Mouse (Mus musculus) left cerebral cortex, postnatal 10 days (tissue): ENCODE measurements around the gene Ackr3. TPM values are rescaled to one million over a fixed set of nuclear protein-coding genes. Genes with fewer than 3 reads are reported as not detected.

Source experiments
- DNase-seq, 2 experiments: peaks; one replicate each; pipeline ENCODE4 v3.0.0; 2021 to 2022; ENCODE audit warnings: low spot score in 2 of 2, mixed read lengths in 1 of 2; ENCODE audit errors: extremely low spot score in 1 of 2
- intact Hi-C: fragments of 180-260 bp; cut with DNase I; formaldehyde crosslinking; loops from one replicate; pipeline ENCODE4 v1.15.1; 2025
- total RNA-seq, 2 experiments: library from RNA; stranded (reverse); gene quantifications; 2 replicates each; pipeline ENCODE4 v1.2.3; 2021

Gene Ackr3
- total RNA-seq, 2 experiments from 2014 or later, result 6.9 to 7.9 TPM

DNA sequence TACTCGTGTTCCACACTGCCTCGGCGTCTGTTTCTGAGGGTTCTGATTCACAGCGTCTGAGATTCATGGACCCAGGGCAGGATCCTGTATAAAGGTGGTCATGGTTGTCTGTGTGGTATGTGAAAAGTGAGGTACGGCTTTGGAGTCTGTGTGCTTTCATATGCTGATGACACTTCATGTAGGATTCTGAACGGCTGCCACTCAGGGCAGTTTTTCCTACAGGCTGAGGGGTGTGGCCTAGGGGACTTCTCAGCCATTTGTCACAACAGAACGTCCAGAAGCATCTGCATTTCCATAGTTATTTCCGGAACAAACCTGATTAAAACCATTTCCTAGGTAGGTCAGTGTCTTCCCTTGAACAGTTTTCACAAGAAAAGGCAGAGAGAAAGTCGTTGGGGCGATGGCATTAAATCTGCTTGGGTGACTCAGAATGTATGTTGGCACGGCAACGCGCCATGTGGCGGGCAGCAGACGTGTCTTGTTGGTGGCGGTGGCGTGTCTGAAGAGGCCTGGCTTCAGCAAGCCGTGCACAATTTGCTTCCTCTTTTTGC lies 18.1 kb downstream of the Ackr3 start:
- intact Hi-C loops, result no loop called here
- peak; percentile 63 to 73 for DNase-seq

DNA sequence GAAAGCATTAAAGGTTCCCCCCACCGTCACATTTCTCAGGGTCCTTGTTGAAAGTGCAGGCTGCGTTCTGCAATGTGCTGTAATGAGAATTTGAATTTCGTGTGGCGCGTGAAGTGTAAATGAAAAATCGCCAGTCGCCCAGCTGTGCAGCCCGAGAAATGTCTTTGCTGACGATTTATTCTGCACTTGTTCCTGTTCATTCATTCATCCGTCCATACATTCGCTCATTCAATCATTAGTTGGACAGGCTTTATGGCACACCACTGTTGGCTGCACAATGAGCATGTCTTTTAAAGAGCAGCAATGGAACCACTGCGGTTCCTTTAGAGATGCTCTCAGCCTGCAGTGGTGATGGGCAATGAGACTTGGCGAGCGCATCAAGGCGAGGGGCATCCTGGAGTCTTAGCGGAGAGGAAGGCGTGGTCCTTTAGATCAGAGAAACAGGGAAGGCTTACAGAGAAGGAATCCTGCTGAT lies 18.7 kb downstream of the Ackr3 start:
- DNase-seq, result no peak
- intact Hi-C loops, result no loop called here

DNA sequence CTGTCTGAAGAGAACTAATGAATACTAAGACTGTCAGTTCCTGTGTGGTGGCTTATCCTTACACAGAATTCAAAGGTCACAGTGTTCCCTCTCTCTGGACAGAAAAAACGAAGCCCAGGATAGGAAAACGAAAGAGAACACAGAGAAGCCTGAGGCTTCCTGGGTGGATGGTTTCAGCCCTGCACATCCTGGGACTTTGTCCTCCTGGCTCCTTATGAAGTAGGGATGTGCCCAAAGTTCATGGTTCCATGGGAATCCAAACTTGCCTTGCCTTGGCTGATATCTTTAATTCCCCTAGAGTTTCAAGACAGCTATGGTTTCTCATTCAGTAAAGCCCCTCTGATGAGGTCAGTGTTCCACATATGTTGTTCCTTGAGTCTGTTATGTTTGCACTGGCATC lies 19.2 kb downstream of the Ackr3 start:
- intact Hi-C loops, result no loop called here
- no peak for DNase-seq

GRCm38 (mm10) chr1:90225603-90226254 lies 21.9 kb downstream of the Ackr3 start:
- DNase-seq, result peak in 1 of 2 experiments; percentile 53
- intact Hi-C loops, result no loop called here

DNA sequence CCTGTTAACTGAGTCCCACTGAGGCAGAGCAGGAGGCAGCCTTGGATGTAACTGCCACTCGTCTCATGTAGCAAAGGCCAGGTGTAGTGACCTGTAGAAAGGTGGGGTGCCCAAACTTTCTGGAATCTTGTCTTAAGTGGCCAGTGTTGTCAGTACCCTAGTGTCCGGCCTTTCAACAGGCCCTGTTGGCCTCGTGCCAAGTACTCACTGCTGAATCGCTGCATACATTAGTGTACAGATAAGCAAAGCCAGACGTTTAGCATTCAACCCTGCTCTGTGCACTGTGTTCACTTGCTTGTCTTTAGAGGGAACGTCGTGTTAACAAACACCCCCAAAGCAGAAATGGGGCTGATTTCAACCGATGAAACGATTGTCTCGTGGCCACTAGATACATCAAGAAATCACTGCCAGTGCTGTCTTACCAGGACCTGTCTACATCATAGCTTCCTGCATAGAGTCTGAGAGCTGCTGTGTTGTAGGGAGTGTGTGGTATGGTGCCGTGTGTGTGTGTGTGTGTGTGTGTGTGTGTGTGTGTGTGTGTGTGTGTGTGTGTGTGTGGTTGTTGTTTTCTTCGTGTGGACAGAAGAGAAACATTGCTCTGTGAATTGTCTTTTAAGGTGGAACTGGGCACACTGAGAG lies 24.0 kb downstream of the Ackr3 start:
- intact Hi-C loops, result no loop called here
- no peak for DNase-seq

DNA sequence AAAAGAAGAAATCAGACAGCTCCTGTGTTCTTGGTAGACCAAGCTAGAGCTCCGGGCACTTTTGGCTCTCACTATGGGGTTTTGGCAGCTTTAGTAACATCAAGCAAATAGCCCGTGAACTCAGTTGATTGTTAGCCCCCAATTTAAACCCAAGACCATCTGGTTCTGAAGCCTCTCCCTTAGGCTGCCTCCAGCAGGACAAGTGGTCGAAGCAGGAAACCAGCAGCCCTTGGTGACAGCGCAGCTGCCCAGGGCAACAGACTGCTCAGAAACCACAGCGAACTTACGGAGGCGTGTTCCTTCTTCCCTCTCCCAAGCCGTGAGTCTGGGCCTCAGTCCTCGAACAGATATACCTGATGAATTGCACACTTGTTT lies 24.5 kb downstream of the Ackr3 start:
- no peak for DNase-seq
- intact Hi-C loops, result no loop called here

- no peak for DNase-seq
Measured at GRCm38 (mm10) chr1:90230611-90231010, 26.8 kb downstream of the Ackr3 start.

DNA sequence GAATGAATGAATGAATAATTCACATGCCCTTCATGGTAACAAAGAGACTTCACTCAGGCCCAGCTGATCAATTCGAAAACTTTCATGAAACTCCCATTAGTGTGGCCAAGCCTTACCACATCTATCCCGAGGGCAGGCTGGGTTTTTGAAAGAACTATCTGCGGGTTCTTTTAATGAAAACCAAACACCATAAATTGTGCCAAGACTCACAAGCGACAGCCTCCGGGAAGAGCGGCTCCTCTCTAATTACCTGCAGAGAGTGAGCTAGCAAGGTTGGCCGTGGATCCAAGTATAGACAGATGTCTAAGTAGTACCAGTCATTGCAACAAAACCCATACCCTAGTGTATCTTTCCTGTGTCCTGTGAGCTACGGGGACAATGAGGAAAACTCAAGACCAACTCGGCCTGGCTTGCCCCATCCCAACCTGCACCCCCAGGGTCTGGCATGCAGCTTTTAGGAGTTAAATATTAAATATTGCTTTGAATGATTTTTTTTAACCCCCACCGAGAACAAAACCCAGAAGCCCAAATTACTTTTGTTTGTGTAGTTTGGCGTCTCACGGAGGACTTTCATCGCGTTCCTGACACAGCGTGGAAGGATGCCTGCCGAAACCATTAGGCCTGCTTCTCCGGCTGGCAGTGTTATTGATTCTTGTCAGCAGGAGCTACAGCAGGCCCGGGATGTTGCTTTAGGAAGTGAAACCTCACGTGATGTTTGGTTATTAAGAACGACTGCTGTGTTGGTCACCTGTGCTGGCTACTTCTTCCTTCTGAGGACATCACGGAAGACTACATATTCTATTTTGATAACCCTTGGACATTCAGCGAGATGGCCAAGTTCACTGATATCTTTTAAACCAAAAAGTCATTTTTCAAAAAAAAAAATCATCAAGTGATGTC lies 28.1 kb downstream of the Ackr3 start:
- DNase-seq, result no peak
- intact Hi-C loops, result no loop called here

More at GRCm38 (mm10) chr1:90230611-90231010, 26.8 kb downstream of the Ackr3 start:
- intact Hi-C loops, result no loop called here

DNA sequence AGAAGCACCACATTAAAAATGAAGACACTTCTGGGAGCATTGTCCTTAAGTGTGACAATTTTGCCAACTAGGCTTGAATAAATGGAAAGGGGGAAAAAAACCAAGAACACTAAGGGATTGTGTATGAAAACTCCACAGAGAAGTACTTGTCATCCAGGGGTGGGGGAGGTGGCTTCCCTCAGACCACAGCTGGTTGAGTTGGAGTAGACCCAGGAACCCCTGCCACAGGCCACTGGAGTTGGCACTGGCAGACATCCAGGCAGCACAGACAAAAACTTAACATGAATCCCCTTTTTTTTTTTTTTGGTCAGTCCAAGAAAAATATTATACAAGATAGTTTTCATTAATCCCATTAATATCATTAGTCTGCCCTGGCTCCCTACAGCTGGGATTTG lies 28.7 kb downstream of the Ackr3 start:
- intact Hi-C loops, result no loop called here
- DNase-seq, result peak in 1 of 2 experiments; percentile 73

GRCm38 (mm10) chr1:90234620-90235054 lies 30.9 kb downstream of the Ackr3 start:
- DNase-seq, result no peak
- intact Hi-C loops, result no loop called here

- DNase-seq, result no peak
- intact Hi-C loops, result no loop called here
Measured at GRCm38 (mm10) chr1:90236640-90237039, 32.9 kb downstream of the Ackr3 start.

- intact Hi-C loops, result no loop called here
- no peak for DNase-seq
Measured at GRCm38 (mm10) chr1:90238095-90238888, 34.5 kb downstream of the Ackr3 start.

DNA sequence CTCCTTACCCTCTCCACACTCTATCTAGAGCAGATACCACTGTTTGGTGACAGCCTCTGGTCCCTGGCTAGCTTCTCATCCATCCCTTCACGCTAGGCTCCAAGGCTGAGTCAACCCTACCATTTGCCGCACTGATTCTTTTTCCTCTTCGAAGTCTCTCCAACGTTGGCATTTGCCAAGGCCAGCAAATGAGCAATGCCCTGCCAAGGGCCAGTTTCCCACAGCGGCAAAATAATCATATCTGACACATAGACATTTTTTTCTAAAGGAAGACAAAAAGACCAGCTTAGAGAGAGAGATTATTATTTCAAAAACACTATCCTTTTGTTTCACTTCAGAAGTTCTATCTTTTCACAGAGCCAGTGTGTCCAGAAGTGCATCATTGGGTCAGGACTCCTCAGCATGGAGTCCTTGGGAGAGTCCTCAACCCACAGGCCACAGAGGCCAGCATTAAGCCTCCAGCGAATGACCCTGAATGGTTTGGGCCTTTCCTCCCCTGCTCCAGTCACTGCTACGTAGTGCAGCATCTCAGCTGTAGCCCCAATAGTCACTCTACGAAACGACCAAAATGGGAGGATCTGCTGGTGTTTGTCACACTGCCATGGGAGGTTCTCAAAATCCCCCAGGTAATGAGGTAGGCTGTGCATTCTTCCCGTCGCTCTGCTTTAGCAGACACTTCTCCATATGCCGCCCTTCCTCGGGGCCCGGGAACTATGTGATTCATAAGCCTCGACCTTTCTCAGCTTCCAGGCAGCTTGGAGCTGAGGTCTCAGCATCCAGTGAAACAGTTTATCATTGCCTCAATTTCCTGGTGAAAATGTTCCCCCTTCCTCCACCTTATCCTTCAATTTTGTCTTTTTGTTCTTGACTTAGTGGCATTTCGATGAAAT lies 35.8 kb downstream of the Ackr3 start:
- intact Hi-C loops, result no loop called here
- DNase-seq, result no peak

- intact Hi-C loops, result no loop called here
Measured at GRCm38 (mm10) chr1:90240287-90240686, 36.5 kb downstream of the Ackr3 start.

GRCm38 (mm10) chr1:90242444-90242989 lies 38.7 kb downstream of the Ackr3 start:
- DNase-seq, result no peak
- intact Hi-C loops, result no loop called here

More at GRCm38 (mm10) chr1:90240287-90240686, 36.5 kb downstream of the Ackr3 start:
- no peak for DNase-seq

- no peak for DNase-seq
- intact Hi-C loops, result no loop called here
Measured at GRCm38 (mm10) chr1:90244537-90244936, 40.8 kb downstream of the Ackr3 start.

- intact Hi-C loops, result no loop called here
- DNase-seq, result no peak
Measured at GRCm38 (mm10) chr1:90245533-90245932, 41.8 kb downstream of the Ackr3 start.
